Mouse (Mus musculus) forebrain, embryonic 12.5 days (tissue): ENCODE data around the gene Lef1. TPM values are rescaled to one million over a fixed set of nuclear protein-coding genes. Genes with fewer than 3 reads are reported as not detected.

Experiments used
- ATAC-seq: fragments of 200-750 bp; cut with Nextera tagmentation; 2 replicates; pipeline ENCODE4 v1.8.0; 2017; ENCODE audit warnings: moderate TSS enrichment; ENCODE audit not compliant: low FRiP score
- H3K27ac ChIP-seq: fragments of 300-500 bp; sonication (generic); 2 replicates; pipeline ENCODE4 v1.5.1; 2016; ENCODE audit warnings: mild to moderate bottlenecking
- H3K27me3 ChIP-seq: fragments of 300-500 bp; sonication (generic); 2 replicates; pipeline ENCODE4 v1.6.1; 2016; ENCODE audit warnings: mild to moderate bottlenecking
- H3K36me3 ChIP-seq: fragments of 300-500 bp; sonication (generic); replicated peaks from 2 replicates; pipeline ENCODE4 v1.6.1; 2016; ENCODE audit warnings: mild to moderate bottlenecking
- H3K4me1 ChIP-seq: fragments of 300-500 bp; sonication (generic); 2 replicates; pipeline ENCODE4 v1.6.1; 2016
- H3K4me2 ChIP-seq: fragments of 300-500 bp; sonication (generic); 2 replicates; pipeline ENCODE4 v1.6.1; 2016; ENCODE audit warnings: mild to moderate bottlenecking, moderate library complexity
- H3K4me3 ChIP-seq: fragments of 300-500 bp; sonication (generic); replicated peaks from 2 replicates; pipeline ENCODE4 v1.5.1; 2016; ENCODE audit warnings: mild to moderate bottlenecking
- H3K9ac ChIP-seq: fragments of 300-500 bp; sonication (generic); 2 replicates; pipeline ENCODE4 v1.6.1; 2016; ENCODE audit warnings: mild to moderate bottlenecking
- H3K9me3 ChIP-seq: fragments of 300-500 bp; sonication (generic); 2 replicates; pipeline ENCODE4 v1.6.1; 2016
- WGBS: fragments of 180-500 bp; shearing (Covaris S2); methylation state at CpG from one replicate; pipeline ENCODE4 v1.1.7; 2016; 5-methylcytosine and 5-hydroxymethylcytosine counted together
- polyA plus RNA-seq: library from polyadenylated mRNA; unstranded; fragments of >200 nt; fragmentation: Nextera tagmentation; extraction: Ambion mirVana; gene quantifications from 2 replicates; pipeline ENCODE4 v1.2.1, GENCODE M21; 2016

Lef1 gene
- polyA plus RNA-seq, 1 experiment from 2014 or later, result 55.1 TPM

- Histone ChIP-seq H3K9ac (no peak overlapping the region), H3K4me2 (no peak overlapping the region), H3K36me3 (peaks cover 10% of the 10 kb centered on the region; the same call in 1 of the 2 replicates), H3K27ac (no peak overlapping the region), H3K4me3 (no peak overlapping the region), H3K9me3 (no peaks in the 10 kb centered on the region), H3K4me1 (no peaks in the 10 kb centered on the region), H3K27me3 (no peaks in the 10 kb centered on the region)
- WGBS, result 74% methylated on average over 6 of the region's 6 CpGs
- ATAC-seq, result no peak
Observed at GRCm38 (mm10) chr3:131247447-131247846, 137.2 kb downstream of the Lef1 start.

- no peaks in the 10 kb centered on the region for H3K9me3 ChIP-seq
- no peak overlapping the region for H3K4me2 ChIP-seq
- no peaks in the 10 kb centered on the region for H3K27me3 ChIP-seq
- ATAC-seq, result no peak
- peaks cover 7% of the 10 kb centered on the region; the same call in 1 of the 2 replicates for H3K36me3 ChIP-seq
- no peak overlapping the region for H3K27ac ChIP-seq
- H3K4me3 ChIP-seq, result no peak overlapping the region
- H3K9ac ChIP-seq, result no peak overlapping the region
- 80% methylated on average over 5 of the region's 5 CpGs for WGBS
- no peaks in the 10 kb centered on the region for H3K4me1 ChIP-seq
Observed at GRCm38 (mm10) chr3:131247851-131248250, 137.6 kb downstream of the Lef1 start.

GRCm38 (mm10) chr3:131248444-131248843, 138.2 kb downstream of the Lef1 start:
- H3K9ac ChIP-seq, result no peak overlapping the region
- ATAC-seq, result no peak
- H3K27ac ChIP-seq, result no peak overlapping the region
- no peak overlapping the region for H3K4me2 ChIP-seq
- H3K27me3 ChIP-seq, result no peaks in the 10 kb centered on the region
- no peak overlapping the region for H3K4me3 ChIP-seq
- 85% methylated on average over 10 of the region's 10 CpGs for WGBS
- peaks cover 7% of the 10 kb centered on the region; the same call in 1 of the 2 replicates for H3K36me3 ChIP-seq
- H3K9me3 ChIP-seq, result no peaks in the 10 kb centered on the region
- H3K4me1 ChIP-seq, result no peaks in the 10 kb centered on the region

GRCm38 (mm10) chr3:131250283-131250682, 140.0 kb downstream of the Lef1 start:
- WGBS, result 95% methylated on average over 2 of the region's 2 CpGs
- peaks cover 7% of the 10 kb centered on the region; the same call in 1 of the 2 replicates for H3K36me3 ChIP-seq

GRCm38 (mm10) chr3:131250978-131251377, 140.7 kb downstream of the Lef1 start:
- Histone ChIP-seq H3K36me3 (peaks cover 7% of the 10 kb centered on the region; the same call in 1 of the 2 replicates), H3K4me3 (no peak overlapping the region), H3K4me1 (no peaks in the 10 kb centered on the region), H3K9ac (no peak overlapping the region), H3K9me3 (no peaks in the 10 kb centered on the region), H3K27me3 (no peaks in the 10 kb centered on the region), H3K4me2 (no peak overlapping the region), H3K27ac (no peak overlapping the region)
- no peak for ATAC-seq
- WGBS, result 90% methylated on average over 13 of the region's 13 CpGs

More at GRCm38 (mm10) chr3:131250283-131250682, 140.0 kb downstream of the Lef1 start:
- no peak overlapping the region for H3K4me3 ChIP-seq
- ATAC-seq, result no peak
- H3K9ac ChIP-seq, result no peak overlapping the region
- H3K4me2 ChIP-seq, result no peak overlapping the region
- no peaks in the 10 kb centered on the region for H3K9me3 ChIP-seq
- H3K27me3 ChIP-seq, result no peaks in the 10 kb centered on the region
- H3K4me1 ChIP-seq, result no peaks in the 10 kb centered on the region
- H3K27ac ChIP-seq, result no peak overlapping the region

GRCm38 (mm10) chr3:131251601-131252000, 141.3 kb downstream of the Lef1 start:
- Histone ChIP-seq H3K27me3 (no peaks in the 10 kb centered on the region), H3K9ac (no peak overlapping the region), H3K9me3 (no peaks in the 10 kb centered on the region), H3K4me3 (no peak overlapping the region), H3K4me1 (no peaks in the 10 kb centered on the region), H3K27ac (no peak overlapping the region), H3K4me2 (no peak overlapping the region), H3K36me3 (peaks cover 7% of the 10 kb centered on the region; the same call in 1 of the 2 replicates)
- no peak for ATAC-seq
- 90% methylated on average over 7 of the region's 7 CpGs for WGBS

- H3K4me1 ChIP-seq, result no peaks in the 10 kb centered on the region
- H3K36me3 ChIP-seq, result no peaks in the 10 kb centered on the region
- 97% methylated on average over 4 of the region's 4 CpGs for WGBS
- no peak for ATAC-seq
- no peak overlapping the region for H3K4me2 ChIP-seq
- no peaks in the 10 kb centered on the region for H3K27me3 ChIP-seq
- no peak overlapping the region for H3K4me3 ChIP-seq
- no peak overlapping the region for H3K9ac ChIP-seq
- no peaks in the 10 kb centered on the region for H3K9me3 ChIP-seq
- H3K27ac ChIP-seq, result no peak overlapping the region
Observed at GRCm38 (mm10) chr3:131254991-131255390, 144.7 kb downstream of the Lef1 start.

GRCm38 (mm10) chr3:131255399-131255981, 145.2 kb downstream of the Lef1 start:
- no peak for ATAC-seq
- 96% methylated on average over 3 of the region's 3 CpGs for whole genome bisulfite sequencing

GRCm38 (mm10) chr3:131258921-131259320, 148.7 kb downstream of the Lef1 start:
- no peak overlapping the region for H3K4me2 ChIP-seq
- WGBS, result 87% methylated on average over 3 of the region's 3 CpGs
- no peak overlapping the region for H3K4me3 ChIP-seq
- no peaks in the 10 kb centered on the region for H3K9me3 ChIP-seq
- H3K27me3 ChIP-seq, result no peaks in the 10 kb centered on the region
- H3K4me1 ChIP-seq, result no peaks in the 10 kb centered on the region
- ATAC-seq, result no peak
- H3K9ac ChIP-seq, result no peak overlapping the region
- H3K27ac ChIP-seq, result no peak overlapping the region
- peaks cover 9% of the 10 kb centered on the region; the same call in 1 of the 2 replicates for H3K36me3 ChIP-seq

More at GRCm38 (mm10) chr3:131255399-131255981, 145.2 kb downstream of the Lef1 start:
- Histone ChIP-seq H3K36me3 (no peaks in the 10 kb centered on the region), H3K9me3 (no peaks in the 10 kb centered on the region), H3K4me1 (no peaks in the 10 kb centered on the region), H3K27me3 (no peaks in the 10 kb centered on the region), H3K4me3 (no peak overlapping the region), H3K4me2 (no peak overlapping the region), H3K27ac (no peak overlapping the region), H3K9ac (no peak overlapping the region)

- WGBS, result 90% methylated on average over 9 of the region's 9 CpGs
- H3K4me3 ChIP-seq, result no peak overlapping the region
- no peak overlapping the region for H3K27ac ChIP-seq
- no peaks in the 10 kb centered on the region for H3K27me3 ChIP-seq
- ATAC-seq, result no peak
- no peak overlapping the region for H3K4me2 ChIP-seq
- H3K36me3 ChIP-seq, result peaks cover 9% of the 10 kb centered on the region; the same call in 1 of the 2 replicates
- H3K4me1 ChIP-seq, result no peaks in the 10 kb centered on the region
- no peaks in the 10 kb centered on the region for H3K9me3 ChIP-seq
- H3K9ac ChIP-seq, result no peak overlapping the region
Observed at GRCm38 (mm10) chr3:131259392-131259965, 149.2 kb downstream of the Lef1 start.

- WGBS, result 95% methylated on average over 6 of the region's 6 CpGs
- H3K27me3 ChIP-seq, result no peaks in the 10 kb centered on the region
- H3K9ac ChIP-seq, result no peak overlapping the region
- H3K4me3 ChIP-seq, result no peak overlapping the region
- no peak overlapping the region for H3K27ac ChIP-seq
- no peak overlapping the region for H3K4me2 ChIP-seq
- no peak for ATAC-seq
- H3K4me1 ChIP-seq, result no peaks in the 10 kb centered on the region
- peaks cover 9% of the 10 kb centered on the region; the same call in 1 of the 2 replicates for H3K36me3 ChIP-seq
- no peaks in the 10 kb centered on the region for H3K9me3 ChIP-seq
Observed at GRCm38 (mm10) chr3:131260418-131260817, 150.1 kb downstream of the Lef1 start.

GRCm38 (mm10) chr3:131263766-131264486, 153.7 kb downstream of the Lef1 start:
- Histone ChIP-seq H3K4me3 (no peak overlapping the region), H3K4me2 (no peak overlapping the region), H3K9ac (no peak overlapping the region), H3K36me3 (peaks cover 9% of the 10 kb centered on the region; the same call in 1 of the 2 replicates), H3K9me3 (no peaks in the 10 kb centered on the region), H3K4me1 (no peaks in the 10 kb centered on the region), H3K27ac (no peak overlapping the region), H3K27me3 (no peaks in the 10 kb centered on the region)
- WGBS, result 74% methylated on average over 15 of the region's 15 CpGs
- no peak for ATAC-seq
